Mouse (Mus musculus): ENCODE measurements around the gene E030018B13Rik. TPM values are rescaled to one million over a fixed set of nuclear protein-coding genes. Genes with fewer than 3 reads are reported as not detected.

Gene E030018B13Rik
- polyA plus RNA-seq, 1 experiment from 2014 or later = 0.55 TPM

- WGBS = 90% methylated on average over 7 of the region's 7 CpGs
- ATAC-seq (ENCODE audit: low read depth) = no peak
Observed at GRCm38 (mm10) chr7:63885025-63885424, 31.6 kb upstream of the E030018B13Rik start.

GRCm38 (mm10) chr7:63887034-63887551 lies 29.6 kb upstream of the E030018B13Rik start:
- no peaks in the 10 kb centered on the region for H3K27me3 ChIP-seq (ENCODE audit: control insufficient read depth, insufficient read depth, low read length)
- WGBS = 68% methylated on average over 8 of the region's 8 CpGs

More at GRCm38 (mm10) chr7:63885025-63885424, 31.6 kb upstream of the E030018B13Rik start:
- Histone ChIP-seq H3K27ac (ENCODE audit: low read depth, low read length) (no peak overlapping the region), H3K9me3 (ENCODE audit: control insufficient read depth, low read length) (no peaks in the 10 kb centered on the region), H3K36me3 (ENCODE audit: control insufficient read depth, insufficient read depth, low read length) (0 out of 2 replicates have a peak, but pooled peaks cover under 1% of the 10 kb centered on the region), H3K4me1 (ENCODE audit: control insufficient read depth, insufficient read depth, low read length) (no peaks in the 10 kb centered on the region), H3K4me3 (ENCODE audit: low read depth, low read length) (no peak overlapping the region), H3K27me3 (ENCODE audit: control insufficient read depth, insufficient read depth, low read length) (no peaks in the 10 kb centered on the region), H3K9ac (replicated peaks; ENCODE audit: low read depth, low read length) (no peak overlapping the region), H3K4me2 (ENCODE audit: low read depth, low read length) (no peak overlapping the region)

DNA sequence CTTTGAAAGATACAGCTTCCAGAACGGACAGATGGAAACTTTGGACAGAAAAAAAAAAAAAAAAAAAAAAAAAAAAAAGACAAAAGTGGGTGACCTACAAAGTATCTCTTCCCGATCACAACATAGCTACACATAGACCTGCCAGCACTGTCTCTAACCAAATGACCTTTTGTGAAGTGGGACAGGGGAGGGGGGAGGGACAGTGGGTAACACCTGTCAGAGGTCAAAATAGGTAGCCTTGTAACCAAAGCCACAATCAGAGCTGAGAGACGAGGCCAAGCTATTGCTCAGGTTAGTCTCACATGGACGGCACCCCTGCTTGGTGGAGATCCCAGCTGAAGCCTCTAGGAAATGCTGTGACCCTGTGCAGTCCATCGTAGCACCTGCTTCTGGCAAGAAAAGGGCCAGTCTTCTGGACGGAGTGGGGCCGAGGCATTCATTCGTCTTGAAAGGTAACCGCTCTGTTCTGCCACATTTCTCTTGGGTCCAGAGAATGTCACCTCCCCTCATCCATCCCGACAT lies 29.0 kb upstream of the E030018B13Rik start:
- no peaks in the 10 kb centered on the region for H3K9me3 ChIP-seq (ENCODE audit: control insufficient read depth, low read length)
- peaks cover 7% of the 10 kb centered on the region; the same call in 1 of the 2 replicates for H3K36me3 ChIP-seq (ENCODE audit: control insufficient read depth, insufficient read depth, low read length)
- 89% methylated on average over 10 of the region's 10 CpGs for WGBS
- H3K27me3 ChIP-seq (ENCODE audit: control insufficient read depth, insufficient read depth, low read length) = no peaks in the 10 kb centered on the region
- H3K27ac ChIP-seq (ENCODE audit: low read depth, low read length) = no peak overlapping the region
- ATAC-seq (ENCODE audit: low read depth) = no peak
- no peak overlapping the region for H3K9ac ChIP-seq (replicated peaks; ENCODE audit: low read depth, low read length)
- no peak overlapping the region for H3K4me3 ChIP-seq (ENCODE audit: low read depth, low read length)
- H3K4me2 ChIP-seq (ENCODE audit: low read depth, low read length) = no peak overlapping the region
- no peaks in the 10 kb centered on the region for H3K4me1 ChIP-seq (ENCODE audit: control insufficient read depth, insufficient read depth, low read length)

More at GRCm38 (mm10) chr7:63887034-63887551, 29.6 kb upstream of the E030018B13Rik start:
- Histone ChIP-seq H3K9ac (replicated peaks; ENCODE audit: low read depth, low read length) (no peak overlapping the region), H3K4me3 (ENCODE audit: low read depth, low read length) (no peak overlapping the region), H3K4me1 (ENCODE audit: control insufficient read depth, insufficient read depth, low read length) (no peaks in the 10 kb centered on the region), H3K9me3 (ENCODE audit: control insufficient read depth, low read length) (no peaks in the 10 kb centered on the region), H3K27ac (ENCODE audit: low read depth, low read length) (no peak overlapping the region), H3K36me3 (ENCODE audit: control insufficient read depth, insufficient read depth, low read length) (peaks cover 7% of the 10 kb centered on the region; the same call in 1 of the 2 replicates), H3K4me2 (ENCODE audit: low read depth, low read length) (no peak overlapping the region)
- no peak for ATAC-seq (ENCODE audit: low read depth)

GRCm38 (mm10) chr7:63888674-63889073 lies 28.0 kb upstream of the E030018B13Rik start:
- no peak overlapping the region for H3K27ac ChIP-seq (ENCODE audit: low read depth, low read length)
- no peaks in the 10 kb centered on the region for H3K27me3 ChIP-seq (ENCODE audit: control insufficient read depth, insufficient read depth, low read length)
- no peak overlapping the region for H3K9ac ChIP-seq (replicated peaks; ENCODE audit: low read depth, low read length)
- H3K9me3 ChIP-seq (ENCODE audit: control insufficient read depth, low read length) = no peaks in the 10 kb centered on the region
- H3K36me3 ChIP-seq (ENCODE audit: control insufficient read depth, insufficient read depth, low read length) = peaks cover 7% of the 10 kb centered on the region; the same call in 1 of the 2 replicates
- no peak for ATAC-seq (ENCODE audit: low read depth)
- 88% methylated on average over 6 of the region's 6 CpGs for WGBS
- H3K4me1 ChIP-seq (ENCODE audit: control insufficient read depth, insufficient read depth, low read length) = no peaks in the 10 kb centered on the region
- no peak overlapping the region for H3K4me2 ChIP-seq (ENCODE audit: low read depth, low read length)
- no peak overlapping the region for H3K4me3 ChIP-seq (ENCODE audit: low read depth, low read length)

DNA sequence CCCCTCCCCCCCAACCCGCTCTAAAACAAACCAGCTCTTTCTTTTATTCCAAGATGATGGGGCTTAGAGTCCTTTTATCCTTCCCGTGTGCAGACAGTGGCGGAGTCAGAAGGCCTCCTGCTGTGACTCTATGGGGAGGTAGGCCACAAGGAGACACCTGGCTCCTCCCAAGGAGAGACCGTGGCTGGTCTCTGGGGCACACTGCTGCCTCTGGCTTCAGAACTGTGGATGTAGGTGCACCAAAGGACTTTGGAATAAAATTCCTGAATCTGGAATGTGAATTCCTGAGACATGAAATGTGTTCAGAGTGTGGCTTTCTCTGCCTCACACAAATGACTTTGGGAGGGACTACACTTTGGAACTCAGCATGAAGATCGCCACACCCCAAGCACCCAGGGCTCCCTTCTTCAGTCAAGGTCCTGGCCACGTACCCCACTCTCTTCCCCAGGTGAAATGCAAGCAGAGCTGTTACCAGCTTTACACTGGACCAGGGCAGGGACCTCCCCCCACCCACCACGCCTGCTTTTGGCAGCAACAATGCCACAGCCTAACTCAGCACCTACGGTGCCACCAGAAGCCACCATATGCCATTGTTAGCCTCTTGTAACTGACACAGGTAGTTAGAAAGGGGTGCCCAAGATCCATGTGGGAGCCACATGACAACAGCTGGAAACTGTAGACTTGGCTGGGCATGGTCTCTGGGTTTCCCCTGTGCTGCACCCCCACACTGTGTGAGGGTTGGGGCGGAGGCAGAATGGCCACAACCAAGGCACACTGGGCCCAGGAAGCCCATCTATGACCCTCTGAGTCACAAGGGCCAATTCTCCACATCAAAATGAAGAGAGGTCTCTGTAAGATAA lies 27.3 kb upstream of the E030018B13Rik start:
- no peaks in the 10 kb centered on the region for H3K9me3 ChIP-seq (ENCODE audit: control insufficient read depth, low read length)
- ATAC-seq (ENCODE audit: low read depth) = no peak
- 71% methylated on average over 9 of the region's 9 CpGs for WGBS
- H3K27ac ChIP-seq (ENCODE audit: low read depth, low read length) = no peak overlapping the region
- no peak overlapping the region for H3K4me2 ChIP-seq (ENCODE audit: low read depth, low read length)
- H3K4me1 ChIP-seq (ENCODE audit: control insufficient read depth, insufficient read depth, low read length) = no peaks in the 10 kb centered on the region
- peaks cover 7% of the 10 kb centered on the region; the same call in 1 of the 2 replicates for H3K36me3 ChIP-seq (ENCODE audit: control insufficient read depth, insufficient read depth, low read length)
- no peaks in the 10 kb centered on the region for H3K27me3 ChIP-seq (ENCODE audit: control insufficient read depth, insufficient read depth, low read length)
- H3K4me3 ChIP-seq (ENCODE audit: low read depth, low read length) = no peak overlapping the region
- H3K9ac ChIP-seq (replicated peaks; ENCODE audit: low read depth, low read length) = no peak overlapping the region

DNA sequence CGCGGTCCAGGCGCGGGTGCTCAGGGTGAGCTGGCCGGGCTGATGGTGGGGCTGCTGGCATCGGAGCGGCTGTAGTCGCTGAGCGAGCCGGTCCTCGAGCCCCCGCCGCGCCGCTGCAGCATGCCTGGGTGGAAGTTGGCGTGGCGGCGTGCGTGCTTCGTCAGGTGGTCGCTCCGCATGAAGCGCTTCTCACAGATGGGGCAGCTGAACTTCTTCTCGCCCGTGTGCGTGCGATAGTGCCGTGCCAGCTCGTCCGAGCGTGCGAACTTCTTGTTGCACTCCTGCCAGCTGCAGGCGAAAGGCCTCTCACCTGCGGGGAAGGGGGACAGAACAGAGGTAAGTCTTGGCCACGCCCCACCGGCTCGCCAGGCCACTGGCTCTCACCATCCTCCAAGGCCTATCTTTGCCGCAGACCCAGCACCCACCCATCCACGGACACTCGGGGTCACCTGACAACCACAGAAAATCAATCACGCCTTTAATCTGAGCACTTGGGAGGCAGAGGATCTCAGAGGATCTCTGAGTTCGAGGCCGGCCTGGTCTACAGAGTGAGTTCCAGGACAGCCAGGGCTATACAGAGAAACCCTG lies 25.1 kb upstream of the E030018B13Rik start:
- H3K4me2 ChIP-seq (ENCODE audit: low read depth, low read length) = no peak overlapping the region
- no peaks in the 10 kb centered on the region for H3K27me3 ChIP-seq (ENCODE audit: control insufficient read depth, insufficient read depth, low read length)
- ATAC-seq (ENCODE audit: low read depth) = no peak
- peaks cover 7% of the 10 kb centered on the region; the same call in 1 of the 2 replicates for H3K36me3 ChIP-seq (ENCODE audit: control insufficient read depth, insufficient read depth, low read length)
- WGBS = 84% methylated on average over 43 of the region's 43 CpGs
- H3K27ac ChIP-seq (ENCODE audit: low read depth, low read length) = no peak overlapping the region
- H3K4me3 ChIP-seq (ENCODE audit: low read depth, low read length) = no peak overlapping the region
- no peak overlapping the region for H3K9ac ChIP-seq (replicated peaks; ENCODE audit: low read depth, low read length)
- H3K9me3 ChIP-seq (ENCODE audit: control insufficient read depth, low read length) = no peaks in the 10 kb centered on the region
- H3K4me1 ChIP-seq (ENCODE audit: control insufficient read depth, insufficient read depth, low read length) = peaks cover 5% of the 10 kb centered on the region; the same call in 1 of the 2 replicates

DNA sequence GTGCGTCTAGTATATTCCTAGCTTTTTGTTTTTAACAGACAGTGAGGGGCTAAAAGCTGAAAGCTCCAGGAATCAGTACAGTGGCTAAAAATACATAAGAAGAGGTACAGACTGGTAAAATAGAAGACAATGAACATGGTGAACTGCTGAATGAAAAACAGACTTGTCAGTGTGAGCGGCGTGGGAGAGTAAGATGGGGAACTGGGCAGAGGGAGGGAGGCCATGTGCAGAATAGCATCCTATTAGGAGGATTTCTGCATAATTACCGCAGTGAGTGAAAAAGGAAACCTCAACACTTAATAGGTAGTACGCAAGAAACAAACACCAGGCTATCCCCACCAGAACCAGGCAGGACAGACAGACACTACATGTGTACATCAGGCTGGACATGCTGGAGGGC lies 23.5 kb upstream of the E030018B13Rik start:
- peaks cover 7% of the 10 kb centered on the region; the same call in 1 of the 2 replicates for H3K36me3 ChIP-seq (ENCODE audit: control insufficient read depth, insufficient read depth, low read length)
- no peak for ATAC-seq (ENCODE audit: low read depth)
- H3K4me1 ChIP-seq (ENCODE audit: control insufficient read depth, insufficient read depth, low read length) = peaks cover 16% of the 10 kb centered on the region
- H3K27ac ChIP-seq (ENCODE audit: low read depth, low read length) = no peak overlapping the region
- no peaks in the 10 kb centered on the region for H3K9me3 ChIP-seq (ENCODE audit: control insufficient read depth, low read length)
- H3K9ac ChIP-seq (replicated peaks; ENCODE audit: low read depth, low read length) = no peak overlapping the region
- 81% methylated on average over 5 of the region's 5 CpGs for WGBS
- no peaks in the 10 kb centered on the region for H3K27me3 ChIP-seq (ENCODE audit: control insufficient read depth, insufficient read depth, low read length)
- H3K4me2 ChIP-seq (ENCODE audit: low read depth, low read length) = no peak overlapping the region
- no peak overlapping the region for H3K4me3 ChIP-seq (ENCODE audit: low read depth, low read length)

DNA sequence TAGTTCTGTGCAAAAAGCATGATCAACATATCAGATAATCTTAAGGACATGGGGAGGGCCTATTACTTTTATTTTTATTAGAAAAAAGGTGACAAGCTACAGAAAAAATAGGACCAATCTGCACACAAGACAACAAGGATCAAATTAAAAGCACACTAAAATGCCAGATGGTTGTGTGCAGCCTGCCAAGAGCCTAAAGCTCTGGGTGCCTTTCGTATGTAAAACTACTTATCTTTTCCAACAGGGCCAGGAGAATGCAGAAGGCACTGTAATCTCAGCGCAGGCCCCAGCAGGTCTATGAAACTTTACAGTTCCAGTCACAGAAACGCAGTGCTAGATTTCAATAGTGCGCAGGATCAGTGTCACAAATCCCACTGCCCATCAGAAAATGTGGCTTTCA lies 22.9 kb upstream of the E030018B13Rik start:
- Histone ChIP-seq H3K36me3 (ENCODE audit: control insufficient read depth, insufficient read depth, low read length) (peaks cover 7% of the 10 kb centered on the region; the same call in 1 of the 2 replicates), H3K4me1 (ENCODE audit: control insufficient read depth, insufficient read depth, low read length) (peaks cover 16% of the 10 kb centered on the region), H3K27me3 (ENCODE audit: control insufficient read depth, insufficient read depth, low read length) (no peaks in the 10 kb centered on the region), H3K9me3 (ENCODE audit: control insufficient read depth, low read length) (no peaks in the 10 kb centered on the region), H3K27ac (ENCODE audit: low read depth, low read length) (no peak overlapping the region), H3K4me2 (ENCODE audit: low read depth, low read length) (no peak overlapping the region), H3K9ac (replicated peaks; ENCODE audit: low read depth, low read length) (no peak overlapping the region), H3K4me3 (ENCODE audit: low read depth, low read length) (no peak overlapping the region)
- no peak for ATAC-seq (ENCODE audit: low read depth)
- 54% methylated on average over 4 of the region's 4 CpGs for WGBS
